Mouse (Mus musculus) limb, embryonic 10.5 days (tissue): ENCODE results near the gene Cap2. TPM values are rescaled to one million over a fixed set of nuclear protein-coding genes. Genes with fewer than 3 reads are reported as not detected.

Experiments
- DNase-seq: peaks from one replicate; pipeline ENCODE4 v3.0.0-alpha.2; 2017; ENCODE audit warnings: low spot score
- H3K27ac ChIP-seq: fragments of 300-500 bp; sonication (generic); 2 replicates; pipeline ENCODE4 v1.5.1; 2016; ENCODE audit warnings: mild to moderate bottlenecking
- H3K27me3 ChIP-seq: fragments of 300-500 bp; sonication (generic); 2 replicates; pipeline ENCODE4 v1.6.1; 2016; ENCODE audit warnings: low read depth, mild to moderate bottlenecking; ENCODE audit not compliant: poor library complexity, severe bottlenecking
- H3K36me3 ChIP-seq: fragments of 300-500 bp; sonication (generic); 2 replicates; pipeline ENCODE4 v1.6.1; 2016; ENCODE audit warnings: mild to moderate bottlenecking, moderate library complexity
- H3K4me1 ChIP-seq: fragments of 300-500 bp; sonication (generic); 2 replicates; pipeline ENCODE4 v1.6.1; 2016
- H3K4me3 ChIP-seq: fragments of 300-500 bp; sonication (generic); 2 replicates; pipeline ENCODE4 v1.5.1; 2016; ENCODE audit warnings: mild to moderate bottlenecking, moderate library complexity
- H3K9me3 ChIP-seq: fragments of 300-500 bp; sonication (generic); replicated peaks from 2 replicates; pipeline ENCODE4 v1.6.1; 2016; ENCODE audit warnings: mild to moderate bottlenecking
- WGBS: fragments of 180-500 bp; shearing (Covaris S2); methylation state at CpG from one replicate; pipeline ENCODE4 v1.1.7; 2016; 5-methylcytosine and 5-hydroxymethylcytosine counted together
- polyA plus RNA-seq: library from polyadenylated mRNA; unstranded; fragments of >200 nt; fragmentation: Nextera tagmentation; extraction: Ambion mirVana; gene quantifications from 2 replicates; pipeline ENCODE4 v1.2.1, GENCODE M21; 2016

Gene Cap2
- polyA plus RNA-seq, 1 experiment from 2014 or later = 6.7 TPM

DNA sequence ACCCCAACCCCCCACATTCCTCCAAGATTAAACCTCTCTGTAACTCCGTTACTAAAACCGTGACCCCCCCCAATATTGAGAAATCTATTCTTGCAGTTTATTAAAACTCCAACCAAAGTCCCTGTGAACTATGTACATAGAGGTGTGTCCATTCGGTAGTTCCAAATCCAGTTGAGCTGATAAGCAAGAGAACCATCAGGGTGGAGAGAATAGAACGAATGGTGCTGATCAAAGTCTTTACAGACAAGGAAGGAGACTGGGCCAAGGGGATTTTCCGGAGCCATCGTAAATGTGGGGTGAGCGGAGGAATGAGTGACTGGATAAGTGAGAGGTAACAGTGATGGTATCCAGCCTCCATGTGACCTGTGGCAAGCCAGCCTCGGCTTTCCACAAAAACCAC, 28.9 kb downstream of the Cap2 start:
- 75% methylated on average over 8 of the region's 8 CpGs for WGBS
- DNase-seq = no peak
- Histone ChIP-seq H3K27me3 (no peaks in the 10 kb centered on the region), H3K27ac (no peak overlapping the region), H3K4me3 (no peak overlapping the region), H3K36me3 (no peaks in the 10 kb centered on the region), H3K4me1 (peaks cover 21% of the 10 kb centered on the region), H3K9me3 (no peaks in the 10 kb centered on the region)

- Histone ChIP-seq H3K9me3 (no peaks in the 10 kb centered on the region), H3K27me3 (no peaks in the 10 kb centered on the region), H3K36me3 (no peaks in the 10 kb centered on the region), H3K4me1 (peaks cover 17% of the 10 kb centered on the region), H3K27ac (no peak overlapping the region), H3K4me3 (no peak overlapping the region)
- no peak for DNase-seq
- WGBS = 95% methylated on average over 3 of the region's 3 CpGs
These were observed 30.0 kb downstream of the Cap2 start for GRCm38 (mm10) chr13:46531676-46532075.

GRCm38 (mm10) chr13:46532276-46532675, 30.6 kb downstream of the Cap2 start:
- Histone ChIP-seq H3K27ac (no peak overlapping the region), H3K9me3 (no peaks in the 10 kb centered on the region), H3K36me3 (no peaks in the 10 kb centered on the region), H3K27me3 (no peaks in the 10 kb centered on the region), H3K4me1 (peaks cover 17% of the 10 kb centered on the region), H3K4me3 (no peak overlapping the region)
- 94% methylated on average over 7 of the region's 7 CpGs for WGBS
- DNase-seq = no peak

DNA sequence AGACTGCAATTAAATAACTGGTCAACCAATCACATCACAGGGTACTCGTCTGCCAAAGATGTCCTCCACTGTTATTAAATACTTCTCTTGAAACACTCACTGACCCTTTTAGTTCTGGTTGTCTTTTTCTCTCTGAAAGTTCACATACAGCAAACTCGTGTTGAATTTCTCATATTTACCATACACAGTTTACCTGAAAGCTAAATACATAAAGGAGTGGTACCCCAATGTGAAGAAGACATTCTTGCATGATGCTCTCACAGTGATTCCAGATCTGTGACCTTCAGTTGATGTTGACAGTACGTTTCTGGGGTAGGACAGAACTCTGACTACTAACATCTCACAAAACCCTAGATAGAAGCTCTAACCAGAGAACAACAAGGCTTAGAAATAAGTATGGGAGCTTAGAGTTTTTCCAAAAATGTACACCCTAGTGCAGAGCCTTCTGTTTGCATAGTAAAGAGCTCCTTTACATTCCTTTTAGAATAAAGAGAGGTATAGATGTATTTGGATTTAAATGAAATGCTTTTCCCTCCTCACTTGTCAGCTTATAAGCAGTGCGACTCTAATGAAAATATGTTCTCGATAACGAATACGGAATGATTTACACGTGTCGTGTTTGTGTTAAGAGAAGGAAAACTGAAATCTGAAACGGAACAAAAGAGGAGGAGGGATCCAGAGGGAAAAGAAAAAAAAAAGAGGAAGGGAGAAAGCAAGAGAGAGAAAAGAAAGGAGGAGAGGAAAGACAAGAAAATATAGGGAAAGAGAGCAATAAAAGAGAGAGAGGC, 31.9 kb downstream of the Cap2 start:
- H3K9me3 ChIP-seq = no peaks in the 10 kb centered on the region
- peak overlapping the region; percentile 14; the same call in 1 of the 2 replicates for H3K27ac ChIP-seq
- DNase-seq = no peak
- no peaks in the 10 kb centered on the region for H3K36me3 ChIP-seq
- peaks cover 17% of the 10 kb centered on the region for H3K4me1 ChIP-seq
- no peaks in the 10 kb centered on the region for H3K27me3 ChIP-seq
- H3K4me3 ChIP-seq = no peak overlapping the region
- 66% methylated on average over 10 of the region's 10 CpGs for WGBS

DNA sequence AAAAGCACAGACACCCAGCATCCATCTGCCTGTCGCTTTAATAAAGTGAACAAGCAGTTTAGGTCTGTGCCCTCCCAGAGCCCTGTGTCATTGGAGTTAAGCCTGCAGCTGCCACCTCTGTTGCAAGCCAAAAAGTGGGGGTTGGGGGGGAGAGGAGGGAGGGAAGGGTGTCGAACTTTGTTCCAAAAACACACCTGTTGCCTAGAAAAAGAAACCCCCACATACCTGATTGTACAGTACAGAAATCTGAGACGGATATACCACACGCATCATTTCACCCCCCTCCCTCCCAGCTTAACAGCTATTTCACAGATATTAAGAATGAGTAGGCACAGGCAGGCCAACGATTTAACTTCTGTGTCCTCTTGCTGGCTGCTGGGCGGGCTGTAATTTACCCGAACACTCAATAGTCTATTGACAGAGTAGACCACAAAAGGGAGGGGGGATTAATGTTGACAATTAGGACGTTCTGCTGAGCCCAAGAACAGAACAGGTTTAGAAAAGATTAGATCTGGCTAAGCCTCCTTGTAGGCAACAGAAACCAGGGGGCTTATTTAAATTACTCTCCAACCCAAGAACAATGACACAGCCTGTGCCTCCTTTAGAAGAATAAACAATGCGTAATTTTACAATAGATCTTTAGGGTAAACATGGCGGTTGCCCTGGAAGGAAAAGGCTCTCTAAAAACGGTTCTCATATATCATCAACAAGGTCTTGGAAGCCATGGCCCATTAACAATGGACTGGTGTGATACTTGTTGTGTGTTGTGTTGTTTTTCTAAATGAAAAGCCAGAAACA, 32.7 kb downstream of the Cap2 start:
- peak overlapping the region; percentile 14; the same call in 1 of the 2 replicates for H3K27ac ChIP-seq
- H3K36me3 ChIP-seq = no peaks in the 10 kb centered on the region
- H3K4me3 ChIP-seq = no peak overlapping the region
- WGBS = 37% methylated on average over 11 of the region's 11 CpGs
- H3K27me3 ChIP-seq = no peaks in the 10 kb centered on the region
- peak; percentile 35 for DNase-seq
- H3K4me1 ChIP-seq = peaks cover 17% of the 10 kb centered on the region
- no peaks in the 10 kb centered on the region for H3K9me3 ChIP-seq

DNA sequence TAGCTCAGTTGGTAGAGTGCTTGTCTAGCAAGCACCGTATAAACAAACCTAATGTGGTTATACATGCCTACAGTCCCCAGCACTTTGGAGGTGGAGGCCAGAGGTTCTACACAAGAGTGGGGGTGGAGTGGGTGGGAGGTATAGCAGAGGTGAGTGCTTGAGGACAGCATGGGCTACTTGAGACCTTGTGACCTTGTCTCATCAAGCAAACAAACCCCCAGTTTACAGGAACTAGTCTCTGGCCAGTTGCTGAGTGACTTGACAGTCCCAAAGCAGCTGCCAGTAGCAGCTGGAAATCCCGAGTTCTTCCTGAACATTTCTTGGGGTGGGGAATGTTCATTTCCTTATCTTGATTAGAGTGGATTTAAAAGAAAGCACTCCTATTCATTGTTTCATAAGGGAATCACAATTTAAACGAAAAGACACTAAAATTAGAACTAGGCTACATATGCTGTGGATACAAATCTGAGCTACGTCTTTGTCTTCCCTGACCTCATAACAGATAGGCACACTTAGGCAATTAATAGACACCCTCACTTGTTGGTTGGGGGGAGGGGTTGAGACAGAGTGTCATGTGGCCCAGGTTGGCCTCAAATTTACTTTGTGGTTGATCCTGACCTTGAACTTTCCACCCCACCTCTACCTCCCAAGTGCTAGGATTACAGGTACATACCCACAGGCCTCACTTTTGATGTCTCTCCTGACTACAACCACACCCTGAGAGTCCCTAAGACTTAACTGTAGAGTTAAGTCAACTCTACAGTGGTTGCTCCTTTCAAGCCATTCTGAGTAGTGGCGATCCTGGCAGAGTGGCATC, 33.5 kb downstream of the Cap2 start:
- no peak for DNase-seq
- no peak overlapping the region for H3K27ac ChIP-seq

GRCm38 (mm10) chr13:46539284-46539683, 37.6 kb downstream of the Cap2 start:
- no peaks in the 10 kb centered on the region for H3K27me3 ChIP-seq
- peaks cover 13% of the 10 kb centered on the region for H3K4me1 ChIP-seq

More for the DNA sequence above, 33.5 kb downstream of the Cap2 start:
- H3K27me3 ChIP-seq = no peaks in the 10 kb centered on the region
- no peaks in the 10 kb centered on the region for H3K36me3 ChIP-seq
- 74% methylated on average over 5 of the region's 5 CpGs for WGBS
- no peaks in the 10 kb centered on the region for H3K9me3 ChIP-seq
- H3K4me3 ChIP-seq = no peak overlapping the region
- peaks cover 17% of the 10 kb centered on the region for H3K4me1 ChIP-seq

DNA sequence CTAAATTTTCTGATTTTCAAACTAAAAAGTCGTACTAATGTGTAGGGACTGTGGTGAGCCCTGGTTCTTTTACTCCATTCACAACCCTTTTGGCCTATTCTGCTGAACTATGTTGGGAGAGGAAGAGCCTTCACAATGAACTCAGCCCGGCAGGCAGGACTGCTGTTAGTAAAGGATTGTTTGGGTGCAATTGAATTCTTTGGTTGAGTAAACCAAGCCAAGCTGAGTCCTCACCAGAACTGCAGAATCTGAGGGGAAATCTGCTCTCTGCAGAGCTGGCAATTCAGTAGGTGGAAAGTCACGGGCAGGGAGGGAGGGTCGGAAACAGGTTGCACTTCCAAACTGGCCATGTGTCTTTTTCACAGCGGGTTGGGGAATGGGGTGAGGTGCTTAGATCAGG, 39.3 kb downstream of the Cap2 start:
- no peak overlapping the region for H3K4me3 ChIP-seq
- no peak overlapping the region for H3K27ac ChIP-seq
- no peaks in the 10 kb centered on the region for H3K9me3 ChIP-seq
- DNase-seq = no peak
- no peaks in the 10 kb centered on the region for H3K27me3 ChIP-seq
- WGBS = 70% methylated on average over 5 of the region's 5 CpGs
- no peaks in the 10 kb centered on the region for H3K36me3 ChIP-seq
- 0 out of 2 replicates have a peak, but pooled peaks cover 4% of the 10 kb centered on the region for H3K4me1 ChIP-seq

More at GRCm38 (mm10) chr13:46539284-46539683, 37.6 kb downstream of the Cap2 start:
- no peaks in the 10 kb centered on the region for H3K36me3 ChIP-seq
- H3K9me3 ChIP-seq = no peaks in the 10 kb centered on the region
- DNase-seq = no peak
- no peak overlapping the region for H3K27ac ChIP-seq
- H3K4me3 ChIP-seq = no peak overlapping the region
- WGBS = 93% methylated on average over 7 of the region's 7 CpGs

DNA sequence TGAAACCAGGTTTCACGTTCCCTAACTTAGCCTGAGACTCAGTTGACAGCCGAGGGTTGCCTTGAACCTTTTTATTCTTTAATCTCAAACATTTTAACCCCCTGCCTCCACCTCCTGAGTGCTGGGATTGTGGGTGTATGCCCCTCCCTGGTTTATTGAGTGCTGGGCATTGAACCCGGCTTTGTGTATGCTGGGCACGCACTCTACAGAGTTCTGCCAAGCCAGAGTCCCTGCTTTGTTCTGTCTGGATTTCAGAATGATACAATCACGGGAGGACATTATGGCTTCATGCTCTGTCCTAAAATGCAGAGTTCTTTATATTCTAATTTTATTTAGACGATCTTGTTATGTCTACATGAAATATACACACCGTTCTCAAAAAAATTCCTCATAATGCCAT, 41.1 kb downstream of the Cap2 start:
- H3K4me1 ChIP-seq = 0 out of 2 replicates have a peak, but pooled peaks cover 7% of the 10 kb centered on the region
- no peaks in the 10 kb centered on the region for H3K36me3 ChIP-seq
- 90% methylated on average over 7 of the region's 7 CpGs for WGBS
- no peak for DNase-seq
- no peaks in the 10 kb centered on the region for H3K27me3 ChIP-seq
- no peak overlapping the region for H3K4me3 ChIP-seq
- no peak overlapping the region for H3K27ac ChIP-seq
- H3K9me3 ChIP-seq = no peaks in the 10 kb centered on the region

- Histone ChIP-seq H3K27me3 (no peaks in the 10 kb centered on the region), H3K27ac (no peak overlapping the region), H3K9me3 (no peaks in the 10 kb centered on the region), H3K4me1 (0 out of 2 replicates have a peak, but pooled peaks cover 7% of the 10 kb centered on the region), H3K36me3 (no peaks in the 10 kb centered on the region), H3K4me3 (no peak overlapping the region)
- 78% methylated on average over 6 of the region's 6 CpGs for WGBS
- DNase-seq = no peak
These were observed 43.0 kb downstream of the Cap2 start for GRCm38 (mm10) chr13:46544608-46545007.

DNA sequence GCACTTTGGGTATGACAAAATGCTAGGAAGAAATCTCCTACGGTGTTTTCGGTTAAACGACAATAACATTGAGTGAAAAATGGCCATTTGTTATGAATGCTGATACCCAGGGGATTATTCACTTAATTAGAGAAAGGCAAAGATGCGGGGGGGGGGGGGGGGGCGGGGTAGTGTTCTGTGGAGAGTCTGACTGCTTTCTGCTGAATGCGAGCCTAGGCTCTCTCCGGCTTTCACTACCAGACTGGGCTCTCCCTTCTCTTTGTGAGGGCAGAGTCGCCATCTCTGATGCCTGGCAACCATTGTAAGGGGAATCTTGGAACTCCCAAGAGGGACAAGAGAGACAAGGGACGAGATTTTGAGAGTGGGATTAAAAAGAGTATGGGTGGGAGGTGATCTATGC, 43.4 kb downstream of the Cap2 start:
- H3K4me3 ChIP-seq = no peak overlapping the region
- no peak for DNase-seq

GRCm38 (mm10) chr13:46546846-46547245, 45.2 kb downstream of the Cap2 start:
- 94% methylated on average over 4 of the region's 4 CpGs for WGBS
- Histone ChIP-seq H3K27ac (no peak overlapping the region), H3K9me3 (no peaks in the 10 kb centered on the region), H3K27me3 (no peaks in the 10 kb centered on the region), H3K4me1 (peaks cover 11% of the 10 kb centered on the region; the same call in 1 of the 2 replicates), H3K36me3 (no peaks in the 10 kb centered on the region), H3K4me3 (no peak overlapping the region)
- no peak for DNase-seq

More for the DNA sequence above, 43.4 kb downstream of the Cap2 start:
- H3K4me1 ChIP-seq = 0 out of 2 replicates have a peak, but pooled peaks cover 7% of the 10 kb centered on the region
- H3K36me3 ChIP-seq = no peaks in the 10 kb centered on the region
- H3K27me3 ChIP-seq = no peaks in the 10 kb centered on the region
- H3K27ac ChIP-seq = no peak overlapping the region
- H3K9me3 ChIP-seq = no peaks in the 10 kb centered on the region
- WGBS = 64% methylated on average over 9 of the region's 9 CpGs
